Mouse (Mus musculus): ENCODE data around the gene Herc4.
"Not testable (repeated sequence)": the region's sequence is repeated elsewhere in the genome, so short reads cannot be mapped to it uniquely, and the experiment has no call there.

DNA sequence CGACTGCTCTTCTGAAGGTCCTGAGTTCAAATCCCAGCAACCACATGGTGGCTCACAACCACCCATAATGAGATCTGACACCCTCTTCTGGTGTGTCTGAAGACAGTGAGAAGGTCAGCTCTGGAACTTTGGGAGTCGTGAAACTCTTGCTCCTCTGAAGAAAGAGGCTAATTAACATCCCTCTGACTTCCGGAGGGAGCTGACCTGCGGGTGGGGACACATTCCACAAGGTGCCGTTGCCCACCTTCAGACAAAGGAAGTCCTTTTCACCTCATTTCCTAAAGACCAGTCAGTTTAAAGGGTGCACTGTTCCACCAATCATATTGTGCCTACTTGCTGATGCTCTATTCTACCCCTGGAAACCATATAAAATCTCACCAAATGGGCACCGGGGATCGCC lies 107.5 kb downstream of the Herc4 start:
- TF ChIP-seq POLR2A (IDR thresholded peaks at IDR 0.05; ENCODE audit: low read depth, low read length); CTCF (IDR thresholded peaks at IDR 0.05; ENCODE audit: extremely low read depth, insufficient read length, insufficient replicate concordance, low read depth, low read length): not testable (repeated sequence)

All from small intestine, adult 2 months (tissue).